Mouse (Mus musculus): ENCODE results near the gene Rab4a. TPM values are rescaled to one million over a fixed set of nuclear protein-coding genes. Genes with fewer than 3 reads are reported as not detected.
A peak's percentile ranks its signal among the peaks of the same experiment; 100 is the strongest.

Gene Rab4a
- polyA plus RNA-seq, 1 experiment from 2014 or later = 71.4 TPM

GRCm38 (mm10) chr8:123791845-123792225, 13.9 kb upstream of the Rab4a start:
- Histone ChIP-seq H3K27me3 (ENCODE audit: control insufficient read depth, insufficient read depth, low read length) (no peaks in the 10 kb centered on the region), H3K4me3 (ENCODE audit: low read depth, low read length) (no peak overlapping the region), H3K9ac (ENCODE audit: low read length) (peak overlapping the region; percentile 37), H3K9me3 (ENCODE audit: control insufficient read depth, low read length) (no peaks in the 10 kb centered on the region), H3K4me1 (ENCODE audit: control insufficient read depth, insufficient read depth, low read length) (0 out of 2 replicates have a peak, but pooled peaks cover 3% of the 10 kb centered on the region), H3K4me2 (ENCODE audit: low read depth) (no peak overlapping the region), H3K36me3 (ENCODE audit: control insufficient read depth, insufficient read depth, low read length) (no peaks in the 10 kb centered on the region), H3K27ac (ENCODE audit: low read depth, low read length) (peak overlapping the region; percentile 78)
- ATAC-seq (ENCODE audit: insufficient read depth, low FRiP score, low TSS enrichment) = no peak
- no peak for DNase-seq (ENCODE audit: low spot score)
- 62% methylated on average over 7 of the region's 7 CpGs for WGBS

- Histone ChIP-seq H3K9me3 (ENCODE audit: control insufficient read depth, low read length) (no peaks in the 10 kb centered on the region), H3K36me3 (ENCODE audit: control insufficient read depth, insufficient read depth, low read length) (no peaks in the 10 kb centered on the region), H3K4me2 (ENCODE audit: low read depth) (no peak overlapping the region), H3K9ac (ENCODE audit: low read length) (no peak overlapping the region), H3K4me1 (ENCODE audit: control insufficient read depth, insufficient read depth, low read length) (0 out of 2 replicates have a peak, but pooled peaks cover 3% of the 10 kb centered on the region), H3K27me3 (ENCODE audit: control insufficient read depth, insufficient read depth, low read length) (no peaks in the 10 kb centered on the region), H3K4me3 (ENCODE audit: low read depth, low read length) (no peak overlapping the region), H3K27ac (ENCODE audit: low read depth, low read length) (no peak overlapping the region)
- ATAC-seq (ENCODE audit: insufficient read depth, low FRiP score, low TSS enrichment) (no peak), DNase-seq (ENCODE audit: low spot score) (no peak)
- 24% methylated on average over 10 of the region's 10 CpGs for WGBS
Observed at GRCm38 (mm10) chr8:123793900-123794299, 11.9 kb upstream of the Rab4a start.

GRCm38 (mm10) chr8:123794766-123795165, 11.0 kb upstream of the Rab4a start:
- Histone ChIP-seq H3K9me3 (ENCODE audit: control insufficient read depth, low read length) (no peaks in the 10 kb centered on the region), H3K4me2 (ENCODE audit: low read depth) (no peak overlapping the region), H3K36me3 (ENCODE audit: control insufficient read depth, insufficient read depth, low read length) (no peaks in the 10 kb centered on the region), H3K27me3 (ENCODE audit: control insufficient read depth, insufficient read depth, low read length) (no peaks in the 10 kb centered on the region), H3K9ac (ENCODE audit: low read length) (no peak overlapping the region), H3K27ac (ENCODE audit: low read depth, low read length) (no peak overlapping the region), H3K4me3 (ENCODE audit: low read depth, low read length) (no peak overlapping the region), H3K4me1 (ENCODE audit: control insufficient read depth, insufficient read depth, low read length) (0 out of 2 replicates have a peak, but pooled peaks cover 3% of the 10 kb centered on the region)
- ATAC-seq (ENCODE audit: insufficient read depth, low FRiP score, low TSS enrichment) (no peak), DNase-seq (ENCODE audit: low spot score) (no peak)
- WGBS = 88% methylated on average over 4 of the region's 4 CpGs

- no peaks in the 10 kb centered on the region for H3K9me3 ChIP-seq (ENCODE audit: control insufficient read depth, low read length)
- H3K9ac ChIP-seq (ENCODE audit: low read length) = no peak overlapping the region
- H3K36me3 ChIP-seq (ENCODE audit: control insufficient read depth, insufficient read depth, low read length) = no peaks in the 10 kb centered on the region
- no peak overlapping the region for H3K27ac ChIP-seq (ENCODE audit: low read depth, low read length)
- no peak overlapping the region for H3K4me3 ChIP-seq (ENCODE audit: low read depth, low read length)
- ATAC-seq (ENCODE audit: insufficient read depth, low FRiP score, low TSS enrichment) (no peak), DNase-seq (ENCODE audit: low spot score) (no peak)
- H3K4me1 ChIP-seq (ENCODE audit: control insufficient read depth, insufficient read depth, low read length) = 0 out of 2 replicates have a peak, but pooled peaks cover 2% of the 10 kb centered on the region
- WGBS = 74% methylated on average over 4 of the region's 4 CpGs
- H3K4me2 ChIP-seq (ENCODE audit: low read depth) = no peak overlapping the region
- H3K27me3 ChIP-seq (ENCODE audit: control insufficient read depth, insufficient read depth, low read length) = no peaks in the 10 kb centered on the region
Observed at GRCm38 (mm10) chr8:123796758-123797157, 9.0 kb upstream of the Rab4a start.

GRCm38 (mm10) chr8:123797928-123798327, 7.9 kb upstream of the Rab4a start:
- H3K9ac ChIP-seq (ENCODE audit: low read length) = no peak overlapping the region
- H3K9me3 ChIP-seq (ENCODE audit: control insufficient read depth, low read length) = no peaks in the 10 kb centered on the region
- DNase-seq (ENCODE audit: low spot score) (no peak), ATAC-seq (ENCODE audit: insufficient read depth, low FRiP score, low TSS enrichment) (no peak)
- H3K27me3 ChIP-seq (ENCODE audit: control insufficient read depth, insufficient read depth, low read length) = no peaks in the 10 kb centered on the region
- H3K27ac ChIP-seq (ENCODE audit: low read depth, low read length) = no peak overlapping the region
- H3K4me2 ChIP-seq (ENCODE audit: low read depth) = no peak overlapping the region
- 94% methylated on average over 15 of the region's 15 CpGs for WGBS
- no peaks in the 10 kb centered on the region for H3K36me3 ChIP-seq (ENCODE audit: control insufficient read depth, insufficient read depth, low read length)
- H3K4me1 ChIP-seq (ENCODE audit: control insufficient read depth, insufficient read depth, low read length) = no peaks in the 10 kb centered on the region
- no peak overlapping the region for H3K4me3 ChIP-seq (ENCODE audit: low read depth, low read length)

GRCm38 (mm10) chr8:123799434-123799833, 6.4 kb upstream of the Rab4a start:
- DNase-seq (ENCODE audit: low spot score) (no peak), ATAC-seq (ENCODE audit: insufficient read depth, low FRiP score, low TSS enrichment) (no peak)
- Histone ChIP-seq H3K27ac (ENCODE audit: low read depth, low read length) (no peak overlapping the region), H3K27me3 (ENCODE audit: control insufficient read depth, insufficient read depth, low read length) (no peaks in the 10 kb centered on the region), H3K4me3 (ENCODE audit: low read depth, low read length) (no peak overlapping the region), H3K36me3 (ENCODE audit: control insufficient read depth, insufficient read depth, low read length) (no peaks in the 10 kb centered on the region), H3K9me3 (ENCODE audit: control insufficient read depth, low read length) (no peaks in the 10 kb centered on the region), H3K9ac (ENCODE audit: low read length) (no peak overlapping the region), H3K4me2 (ENCODE audit: low read depth) (no peak overlapping the region), H3K4me1 (ENCODE audit: control insufficient read depth, insufficient read depth, low read length) (no peaks in the 10 kb centered on the region)
- 83% methylated on average over 6 of the region's 6 CpGs for WGBS

- H3K27ac ChIP-seq (ENCODE audit: low read depth, low read length) = no peak overlapping the region
- H3K9ac ChIP-seq (ENCODE audit: low read length) = no peak overlapping the region
- no peaks in the 10 kb centered on the region for H3K4me1 ChIP-seq (ENCODE audit: control insufficient read depth, insufficient read depth, low read length)
- H3K36me3 ChIP-seq (ENCODE audit: control insufficient read depth, insufficient read depth, low read length) = no peaks in the 10 kb centered on the region
- no peaks in the 10 kb centered on the region for H3K9me3 ChIP-seq (ENCODE audit: control insufficient read depth, low read length)
- no peaks in the 10 kb centered on the region for H3K27me3 ChIP-seq (ENCODE audit: control insufficient read depth, insufficient read depth, low read length)
- no peak overlapping the region for H3K4me2 ChIP-seq (ENCODE audit: low read depth)
- ATAC-seq (ENCODE audit: insufficient read depth, low FRiP score, low TSS enrichment) (no peak), DNase-seq (ENCODE audit: low spot score) (peak; percentile 21)
- no peak overlapping the region for H3K4me3 ChIP-seq (ENCODE audit: low read depth, low read length)
- WGBS = 61% methylated on average over 3 of the region's 3 CpGs
Observed at GRCm38 (mm10) chr8:123799885-123800284, 5.9 kb upstream of the Rab4a start.

- Histone ChIP-seq H3K27me3 (ENCODE audit: control insufficient read depth, insufficient read depth, low read length) (no peaks in the 10 kb centered on the region), H3K4me1 (ENCODE audit: control insufficient read depth, insufficient read depth, low read length) (peaks cover 4% of the 10 kb centered on the region; the same call in 1 of the 2 replicates), H3K4me2 (ENCODE audit: low read depth) (no peak overlapping the region), H3K9ac (ENCODE audit: low read length) (no peak overlapping the region), H3K4me3 (ENCODE audit: low read depth, low read length) (no peak overlapping the region), H3K36me3 (ENCODE audit: control insufficient read depth, insufficient read depth, low read length) (no peaks in the 10 kb centered on the region), H3K9me3 (ENCODE audit: control insufficient read depth, low read length) (no peaks in the 10 kb centered on the region), H3K27ac (ENCODE audit: low read depth, low read length) (no peak overlapping the region)
- no peak for DNase-seq (ENCODE audit: low spot score)
- no peak for ATAC-seq (ENCODE audit: insufficient read depth, low FRiP score, low TSS enrichment)
- 95% methylated on average over 6 of the region's 7 CpGs for WGBS
Observed at GRCm38 (mm10) chr8:123800867-123801266, 4.9 kb upstream of the Rab4a start.

- no peaks in the 10 kb centered on the region for H3K36me3 ChIP-seq (ENCODE audit: control insufficient read depth, insufficient read depth, low read length)
- no peak overlapping the region for H3K27ac ChIP-seq (ENCODE audit: low read depth, low read length)
- WGBS = 83% methylated on average over 2 of the region's 2 CpGs
- H3K4me1 ChIP-seq (ENCODE audit: control insufficient read depth, insufficient read depth, low read length) = peaks cover 5% of the 10 kb centered on the region
- DNase-seq (ENCODE audit: low spot score) (no peak), ATAC-seq (ENCODE audit: insufficient read depth, low FRiP score, low TSS enrichment) (no peak)
- no peak overlapping the region for H3K4me2 ChIP-seq (ENCODE audit: low read depth)
- no peaks in the 10 kb centered on the region for H3K9me3 ChIP-seq (ENCODE audit: control insufficient read depth, low read length)
- H3K9ac ChIP-seq (ENCODE audit: low read length) = no peak overlapping the region
- H3K4me3 ChIP-seq (ENCODE audit: low read depth, low read length) = no peak overlapping the region
- H3K27me3 ChIP-seq (ENCODE audit: control insufficient read depth, insufficient read depth, low read length) = no peaks in the 10 kb centered on the region
Observed at GRCm38 (mm10) chr8:123801538-123801937, 4.2 kb upstream of the Rab4a start.

All from neural tube, embryonic 11.5 days (tissue).